Mouse (Mus musculus) urinary bladder, postnatal 14 days (tissue): ENCODE data around the gene Zfp428.
"Not testable (repeated sequence)": the region's sequence is repeated elsewhere in the genome, so short reads cannot be mapped to it uniquely, and the experiment has no call there.

Experiments used
- DNase-seq: peaks from one replicate; pipeline ENCODE4 v3.0.0; 2021; ENCODE audit warnings: low spot score

The Zfp428 gene

GRCm38 (mm10) chr7:24520054-24520453 is 13.2 kb downstream of the Zfp428 start:
- not testable (repeated sequence) for DNase-seq

- no peak for DNase-seq
These were observed 16.0 kb downstream of the Zfp428 start for GRCm38 (mm10) chr7:24522805-24523204.

GRCm38 (mm10) chr7:24523723-24524122 is 16.9 kb downstream of the Zfp428 start:
- no peak for DNase-seq

- DNase-seq = no peak
These were observed 18.2 kb downstream of the Zfp428 start for GRCm38 (mm10) chr7:24524978-24525377.

GRCm38 (mm10) chr7:24525686-24526420 is 19.0 kb downstream of the Zfp428 start:
- DNase-seq = no peak

GRCm38 (mm10) chr7:24528861-24529260 is 22.1 kb downstream of the Zfp428 start:
- DNase-seq = no peak

GRCm38 (mm10) chr7:24529580-24529979 is 22.8 kb downstream of the Zfp428 start:
- no peak for DNase-seq

- peak; percentile 99 for DNase-seq
These were observed 23.5 kb downstream of the Zfp428 start, which contains the start of gene Irgq for GRCm38 (mm10) chr7:24530062-24530931. Irgq (plus strand) TSS chr7:24530689.

- DNase-seq = peak; percentile 77
These were observed 24.6 kb downstream of the Zfp428 start for GRCm38 (mm10) chr7:24531211-24531971.

- no peak for DNase-seq
These were observed 26.3 kb downstream of the Zfp428 start for GRCm38 (mm10) chr7:24533031-24533571.

- no peak for DNase-seq
These were observed 27.0 kb downstream of the Zfp428 start for GRCm38 (mm10) chr7:24533806-24534205.

GRCm38 (mm10) chr7:24534301-24534700 is 27.5 kb downstream of the Zfp428 start:
- DNase-seq = no peak

- DNase-seq = no peak
These were observed 30.3 kb downstream of the Zfp428 start for GRCm38 (mm10) chr7:24537081-24537480.

GRCm38 (mm10) chr7:24537591-24537990 is 30.8 kb downstream of the Zfp428 start:
- no peak for DNase-seq

GRCm38 (mm10) chr7:24538154-24538553 is 31.3 kb downstream of the Zfp428 start:
- no peak for DNase-seq

GRCm38 (mm10) chr7:24538701-24539100 is 31.9 kb downstream of the Zfp428 start:
- DNase-seq = no peak

GRCm38 (mm10) chr7:24539686-24540085 is 32.9 kb downstream of the Zfp428 start:
- no peak for DNase-seq

GRCm38 (mm10) chr7:24544506-24544905 is 37.7 kb downstream of the Zfp428 start:
- no peak for DNase-seq

- peak; percentile 50 for DNase-seq
These were observed 39.3 kb downstream of the Zfp428 start, which contains the start of the genes Pinlyp and Xrcc1 for GRCm38 (mm10) chr7:24546068-24546614. Pinlyp (minus strand) TSS chr7:24546118. Xrcc1 (plus strand) TSS chr7:24546289.

GRCm38 (mm10) chr7:24546634-24547389 is 40.0 kb downstream of the Zfp428 start:
- peak; percentile 99 for DNase-seq

GRCm38 (mm10) chr7:24547534-24548036 is 40.8 kb downstream of the Zfp428 start:
- DNase-seq = no peak
